Mouse (Mus musculus): ENCODE results near the gene Fli1. TPM values are rescaled to one million over a fixed set of nuclear protein-coding genes. Genes with fewer than 3 reads are reported as not detected.

The Fli1 gene
- polyA plus RNA-seq, 1 experiment from 2014 or later, result 6.9 TPM

DNA sequence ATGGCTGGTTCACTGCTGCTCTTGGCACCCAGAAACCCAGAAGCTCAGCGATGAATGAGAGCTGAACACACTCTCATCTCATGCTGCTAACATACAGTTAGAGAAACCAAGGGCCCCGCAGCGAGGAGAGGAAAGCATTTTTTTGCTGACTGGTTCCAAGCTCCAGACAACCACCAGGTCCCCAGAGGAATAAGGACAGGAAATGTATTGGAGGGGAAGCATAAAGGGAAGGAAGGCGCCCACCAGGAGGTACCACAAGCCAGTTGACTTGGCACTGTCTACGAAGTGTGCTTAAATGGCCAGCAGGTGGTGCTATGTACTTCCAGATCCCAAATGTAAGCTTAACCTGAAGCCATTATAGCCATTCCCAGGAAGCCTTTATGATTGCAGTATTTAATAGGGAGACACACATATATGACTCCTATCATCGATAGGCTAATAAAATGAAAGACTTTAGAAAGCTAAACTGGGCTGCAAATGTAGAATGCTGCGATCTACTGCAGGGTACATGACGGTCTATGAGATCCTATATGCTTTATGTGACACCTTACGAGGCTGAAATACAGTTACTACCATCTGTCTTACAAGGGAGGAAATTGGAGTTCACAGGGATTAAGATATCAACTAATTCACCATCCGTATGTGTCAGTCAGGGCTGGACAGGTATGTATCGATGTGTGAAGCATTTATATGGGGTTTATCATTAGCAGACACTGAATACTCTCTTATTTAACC lies 137.3 kb downstream of the Fli1 start:
- no peak overlapping the region for H3K4me3 ChIP-seq (ENCODE audit: low read depth, low read length)
- peaks cover 6% of the 10 kb centered on the region; the same call in 1 of the 2 replicates for H3K4me1 ChIP-seq (ENCODE audit: control insufficient read depth, low read depth, low read length)
- WGBS (ENCODE audit: insufficient replicate concordance), result 33% methylated on average over 11 of the region's 11 CpGs
- H3K4me2 ChIP-seq (ENCODE audit: low read depth, low read length), result no peak overlapping the region
- no peaks in the 10 kb centered on the region for H3K9me3 ChIP-seq (replicated peaks; ENCODE audit: control insufficient read depth, low read length)
- H3K27ac ChIP-seq (ENCODE audit: low read length), result no peak overlapping the region
- H3K36me3 ChIP-seq (ENCODE audit: control insufficient read depth, insufficient read depth), result no peaks in the 10 kb centered on the region
- H3K27me3 ChIP-seq (ENCODE audit: control insufficient read depth, insufficient read depth, low read depth, low read length), result peaks cover 23% of the 10 kb centered on the region
- no peak for ATAC-seq (ENCODE audit: low read depth)
- no peak overlapping the region for H3K9ac ChIP-seq (ENCODE audit: low read depth, low read length)

DNA sequence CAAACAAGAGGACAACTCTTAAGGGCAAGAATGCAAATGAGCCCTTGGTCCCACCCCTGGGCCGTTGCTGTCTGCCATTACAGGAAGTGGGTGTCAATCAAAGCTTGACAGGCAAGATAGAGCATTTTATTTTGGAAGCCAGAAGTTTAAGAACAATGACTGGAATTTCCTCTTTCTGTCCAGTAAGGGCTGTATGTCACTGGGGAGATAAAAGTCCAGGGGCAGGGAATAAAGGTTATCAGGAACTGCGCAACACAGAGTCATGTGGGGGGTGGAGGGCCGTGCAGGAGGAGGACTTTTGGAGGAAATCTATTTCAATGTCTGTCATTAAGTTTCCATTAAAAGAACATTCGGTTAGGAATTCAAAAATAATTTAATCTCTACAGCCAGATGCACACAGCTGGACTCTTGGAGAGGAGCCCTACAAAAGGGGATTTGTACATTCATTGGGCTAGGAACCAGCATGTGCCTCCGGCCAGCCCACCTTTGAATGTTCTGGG lies 141.9 kb downstream of the Fli1 start:
- H3K4me2 ChIP-seq (ENCODE audit: low read depth, low read length), result 0 out of 2 replicates have a peak overlapping the region, but pooled peaks have one; percentile 0

DNA sequence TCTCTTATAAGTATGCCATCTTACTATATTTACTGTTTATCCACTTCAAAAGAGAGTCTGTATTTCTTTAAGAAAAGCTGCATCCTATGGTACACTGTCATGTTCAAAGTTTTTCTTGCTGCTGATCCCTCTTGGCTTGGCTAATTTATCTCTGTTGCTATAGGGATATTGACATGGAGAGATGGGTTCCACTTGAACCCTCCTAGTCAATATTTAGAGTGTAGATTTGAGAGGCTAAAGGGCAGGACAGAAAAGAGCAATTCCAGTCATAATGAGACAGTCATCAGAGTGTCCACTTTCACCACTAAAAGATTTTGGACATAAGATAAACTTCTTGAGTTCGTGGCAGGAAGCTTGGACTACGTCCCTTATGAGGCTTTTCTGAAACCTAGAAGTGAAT lies 142.4 kb downstream of the Fli1 start:
- Histone ChIP-seq H3K36me3 (ENCODE audit: control insufficient read depth, insufficient read depth) (no peaks in the 10 kb centered on the region), H3K4me2 (ENCODE audit: low read depth, low read length) (0 out of 2 replicates have a peak overlapping the region, but pooled peaks have one; percentile 0), H3K4me3 (ENCODE audit: low read depth, low read length) (no peak overlapping the region), H3K27me3 (ENCODE audit: control insufficient read depth, insufficient read depth, low read depth, low read length) (no peaks in the 10 kb centered on the region), H3K9me3 (replicated peaks; ENCODE audit: control insufficient read depth, low read length) (no peaks in the 10 kb centered on the region), H3K4me1 (ENCODE audit: control insufficient read depth, low read depth, low read length) (peaks cover 4% of the 10 kb centered on the region; the same call in 1 of the 2 replicates), H3K9ac (ENCODE audit: low read depth, low read length) (no peak overlapping the region), H3K27ac (ENCODE audit: low read length) (peak overlapping the region; percentile 83)
- WGBS (ENCODE audit: insufficient replicate concordance), result 11% methylated on average over 2 of the region's 2 CpGs
- ATAC-seq (ENCODE audit: low read depth), result peak; percentile 75

More for the DNA sequence above, 141.9 kb downstream of the Fli1 start:
- ATAC-seq (ENCODE audit: low read depth), result peak; percentile 87
- Histone ChIP-seq H3K9me3 (replicated peaks; ENCODE audit: control insufficient read depth, low read length) (no peaks in the 10 kb centered on the region), H3K27me3 (ENCODE audit: control insufficient read depth, insufficient read depth, low read depth, low read length) (no peaks in the 10 kb centered on the region), H3K36me3 (ENCODE audit: control insufficient read depth, insufficient read depth) (no peaks in the 10 kb centered on the region), H3K27ac (ENCODE audit: low read length) (peak overlapping the region; percentile 83), H3K4me1 (ENCODE audit: control insufficient read depth, low read depth, low read length) (peaks cover 4% of the 10 kb centered on the region; the same call in 1 of the 2 replicates), H3K4me3 (ENCODE audit: low read depth, low read length) (no peak overlapping the region), H3K9ac (ENCODE audit: low read depth, low read length) (no peak overlapping the region)
- WGBS (ENCODE audit: insufficient replicate concordance), result 8% methylated on average over 5 of the region's 5 CpGs

DNA sequence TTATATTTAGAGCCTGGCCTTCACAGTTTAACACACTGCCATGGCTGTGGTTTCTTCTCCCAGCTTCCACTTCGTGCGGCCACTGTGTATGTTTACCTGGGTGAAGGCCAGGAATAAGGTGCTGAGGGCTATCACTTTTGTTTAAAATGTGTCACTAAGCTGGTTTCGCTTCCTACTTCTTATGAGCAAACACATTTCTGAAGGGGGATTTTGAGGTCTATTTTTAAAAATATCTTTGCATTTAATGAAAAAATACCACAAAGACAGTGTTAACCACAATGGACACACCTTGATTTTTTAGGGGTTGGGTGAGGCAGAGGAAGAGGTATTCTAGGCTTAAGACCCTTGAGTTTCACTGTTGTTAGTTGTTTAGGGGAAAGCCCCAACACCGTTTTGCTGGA lies 147.9 kb downstream of the Fli1 start:
- no peaks in the 10 kb centered on the region for H3K27me3 ChIP-seq (ENCODE audit: control insufficient read depth, insufficient read depth, low read depth, low read length)
- H3K36me3 ChIP-seq (ENCODE audit: control insufficient read depth, insufficient read depth), result no peaks in the 10 kb centered on the region
- H3K9ac ChIP-seq (ENCODE audit: low read depth, low read length), result no peak overlapping the region
- ATAC-seq (ENCODE audit: low read depth), result no peak
- WGBS (ENCODE audit: insufficient replicate concordance), result 45% methylated on average over 4 of the region's 4 CpGs
- H3K4me2 ChIP-seq (ENCODE audit: low read depth, low read length), result no peak overlapping the region
- no peaks in the 10 kb centered on the region for H3K9me3 ChIP-seq (replicated peaks; ENCODE audit: control insufficient read depth, low read length)
- H3K4me3 ChIP-seq (ENCODE audit: low read depth, low read length), result no peak overlapping the region
- no peaks in the 10 kb centered on the region for H3K4me1 ChIP-seq (ENCODE audit: control insufficient read depth, low read depth, low read length)
- H3K27ac ChIP-seq (ENCODE audit: low read length), result no peak overlapping the region

DNA sequence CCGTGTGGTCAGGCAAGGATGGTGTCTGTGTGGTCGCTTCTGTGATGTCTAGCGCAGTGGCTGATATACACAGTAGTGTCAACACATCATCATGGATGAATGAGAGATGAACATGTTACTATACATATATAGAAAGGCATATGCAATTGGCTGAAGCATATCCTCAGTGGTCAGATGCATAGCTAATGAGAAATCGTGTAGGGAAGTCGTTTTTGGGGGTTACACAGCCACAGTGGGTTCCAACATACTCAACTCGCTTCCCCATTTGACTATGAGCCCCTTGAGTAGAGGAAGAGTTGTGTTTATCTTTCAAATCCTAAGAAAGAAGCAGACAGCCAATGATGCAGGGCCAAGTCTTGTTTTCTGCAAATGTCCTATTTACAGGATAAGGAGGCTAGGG lies 149.9 kb downstream of the Fli1 start:
- H3K9ac ChIP-seq (ENCODE audit: low read depth, low read length), result no peak overlapping the region
- ATAC-seq (ENCODE audit: low read depth), result no peak
- no peak overlapping the region for H3K4me2 ChIP-seq (ENCODE audit: low read depth, low read length)
- no peaks in the 10 kb centered on the region for H3K4me1 ChIP-seq (ENCODE audit: control insufficient read depth, low read depth, low read length)
- no peaks in the 10 kb centered on the region for H3K36me3 ChIP-seq (ENCODE audit: control insufficient read depth, insufficient read depth)
- H3K27ac ChIP-seq (ENCODE audit: low read length), result no peak overlapping the region
- no peaks in the 10 kb centered on the region for H3K27me3 ChIP-seq (ENCODE audit: control insufficient read depth, insufficient read depth, low read depth, low read length)
- no peak overlapping the region for H3K4me3 ChIP-seq (ENCODE audit: low read depth, low read length)
- 49% methylated on average over 6 of the region's 6 CpGs for WGBS (ENCODE audit: insufficient replicate concordance)
- no peaks in the 10 kb centered on the region for H3K9me3 ChIP-seq (replicated peaks; ENCODE audit: control insufficient read depth, low read length)

DNA sequence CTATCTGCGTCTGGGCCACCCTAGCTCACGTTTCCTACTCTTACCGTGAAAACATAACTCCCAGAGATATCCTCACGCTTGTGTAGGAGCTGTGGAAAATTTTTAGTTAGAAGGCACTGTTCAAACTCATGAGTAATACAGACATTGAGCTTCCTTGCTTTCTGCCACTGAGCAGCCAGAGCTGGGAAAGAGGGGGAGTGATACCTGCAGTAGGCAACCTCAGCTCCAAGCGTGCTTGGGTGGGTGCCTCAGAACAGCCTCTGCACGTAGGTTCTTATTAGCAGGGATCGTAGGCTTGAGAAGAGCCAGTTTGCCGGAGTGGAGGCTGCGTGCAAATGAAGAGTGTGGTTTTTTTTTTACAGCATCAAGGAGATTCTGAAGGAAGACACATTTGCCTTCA lies 151.0 kb downstream of the Fli1 start:
- no peak overlapping the region for H3K4me3 ChIP-seq (ENCODE audit: low read depth, low read length)
- no peaks in the 10 kb centered on the region for H3K36me3 ChIP-seq (ENCODE audit: control insufficient read depth, insufficient read depth)
- no peaks in the 10 kb centered on the region for H3K9me3 ChIP-seq (replicated peaks; ENCODE audit: control insufficient read depth, low read length)
- no peaks in the 10 kb centered on the region for H3K27me3 ChIP-seq (ENCODE audit: control insufficient read depth, insufficient read depth, low read depth, low read length)
- WGBS (ENCODE audit: insufficient replicate concordance), result 64% methylated on average over 9 of the region's 9 CpGs
- H3K4me1 ChIP-seq (ENCODE audit: control insufficient read depth, low read depth, low read length), result no peaks in the 10 kb centered on the region
- ATAC-seq (ENCODE audit: low read depth), result no peak
- no peak overlapping the region for H3K9ac ChIP-seq (ENCODE audit: low read depth, low read length)
- H3K27ac ChIP-seq (ENCODE audit: low read length), result no peak overlapping the region
- H3K4me2 ChIP-seq (ENCODE audit: low read depth, low read length), result no peak overlapping the region

DNA sequence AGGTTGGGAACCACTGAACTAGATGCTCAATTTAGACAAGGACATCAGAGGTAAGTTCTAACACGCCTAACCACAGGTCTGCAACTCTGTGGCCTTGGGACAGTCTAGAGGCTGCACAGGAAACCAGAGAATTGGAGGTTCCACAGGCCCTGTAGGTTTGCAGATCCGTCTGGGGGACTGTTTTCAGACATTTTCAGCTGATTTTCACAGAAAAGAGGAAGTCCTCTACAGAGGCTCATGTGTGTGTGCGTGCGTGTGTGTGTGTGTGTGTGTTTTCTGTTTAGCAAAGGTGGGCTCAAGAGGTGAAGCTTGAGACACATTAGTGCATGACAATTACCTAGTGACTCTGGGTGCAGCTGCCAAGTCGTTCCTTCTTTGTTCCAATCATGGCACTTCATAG lies 151.6 kb downstream of the Fli1 start:
- WGBS (ENCODE audit: insufficient replicate concordance), result 23% methylated on average over 5 of the region's 5 CpGs
- no peak overlapping the region for H3K4me3 ChIP-seq (ENCODE audit: low read depth, low read length)

DNA sequence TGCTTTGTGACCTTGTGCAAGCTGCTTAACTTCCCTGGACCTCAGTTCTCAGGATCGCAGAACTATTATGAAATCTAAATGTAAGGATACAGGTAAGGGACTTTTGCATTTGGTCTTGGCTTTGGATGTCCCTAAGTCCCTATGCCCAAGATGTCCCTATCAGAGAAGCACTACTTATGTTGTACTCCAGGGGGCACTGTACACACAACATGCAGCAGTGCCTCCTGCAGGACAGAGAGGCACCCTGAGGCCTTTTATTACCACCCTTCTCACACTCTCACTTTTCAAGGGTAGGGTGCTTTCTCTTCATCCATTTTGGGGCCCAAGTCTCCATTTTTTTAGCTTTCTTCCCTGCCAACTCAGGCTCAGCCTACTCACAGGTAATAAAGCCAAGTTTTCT lies 154.5 kb downstream of the Fli1 start:
- Histone ChIP-seq H3K27me3 (ENCODE audit: control insufficient read depth, insufficient read depth, low read depth, low read length) (no peaks in the 10 kb centered on the region), H3K9ac (ENCODE audit: low read depth, low read length) (no peak overlapping the region), H3K9me3 (replicated peaks; ENCODE audit: control insufficient read depth, low read length) (no peaks in the 10 kb centered on the region), H3K36me3 (ENCODE audit: control insufficient read depth, insufficient read depth) (no peaks in the 10 kb centered on the region), H3K4me2 (ENCODE audit: low read depth, low read length) (no peak overlapping the region), H3K4me3 (ENCODE audit: low read depth, low read length) (no peak overlapping the region), H3K4me1 (ENCODE audit: control insufficient read depth, low read depth, low read length) (no peaks in the 10 kb centered on the region), H3K27ac (ENCODE audit: low read length) (no peak overlapping the region)
- WGBS (ENCODE audit: insufficient replicate concordance), result 65% methylated on average over 1 of the region's 1 CpGs
- ATAC-seq (ENCODE audit: low read depth), result no peak

More for the DNA sequence above, 151.6 kb downstream of the Fli1 start:
- no peak for ATAC-seq (ENCODE audit: low read depth)
- H3K36me3 ChIP-seq (ENCODE audit: control insufficient read depth, insufficient read depth), result no peaks in the 10 kb centered on the region
- H3K27me3 ChIP-seq (ENCODE audit: control insufficient read depth, insufficient read depth, low read depth, low read length), result no peaks in the 10 kb centered on the region
- H3K27ac ChIP-seq (ENCODE audit: low read length), result no peak overlapping the region
- H3K9me3 ChIP-seq (replicated peaks; ENCODE audit: control insufficient read depth, low read length), result no peaks in the 10 kb centered on the region
- H3K9ac ChIP-seq (ENCODE audit: low read depth, low read length), result no peak overlapping the region
- no peak overlapping the region for H3K4me2 ChIP-seq (ENCODE audit: low read depth, low read length)
- no peaks in the 10 kb centered on the region for H3K4me1 ChIP-seq (ENCODE audit: control insufficient read depth, low read depth, low read length)

DNA sequence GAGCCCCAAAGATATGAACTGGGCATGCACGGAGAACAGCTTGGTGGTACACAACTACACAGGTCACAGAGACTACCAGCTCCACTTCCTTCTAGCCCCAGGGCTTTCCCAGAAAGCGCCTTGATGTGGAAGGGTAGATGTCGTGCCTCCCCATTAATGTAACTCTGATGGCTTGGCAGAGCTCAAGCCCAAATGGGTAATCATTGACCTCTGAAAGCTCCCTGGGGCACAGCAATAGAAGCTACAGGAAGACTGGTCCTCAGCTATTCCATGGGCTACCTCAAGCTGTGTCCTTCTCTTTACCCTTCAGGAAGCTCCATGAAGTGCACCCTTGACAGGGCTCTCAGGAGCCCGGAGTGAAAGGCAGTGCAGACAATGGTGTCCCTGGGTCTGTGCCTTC lies 157.8 kb downstream of the Fli1 start:
- no peaks in the 10 kb centered on the region for H3K27me3 ChIP-seq (ENCODE audit: control insufficient read depth, insufficient read depth, low read depth, low read length)
- H3K4me2 ChIP-seq (ENCODE audit: low read depth, low read length), result no peak overlapping the region
- H3K9ac ChIP-seq (ENCODE audit: low read depth, low read length), result no peak overlapping the region
- H3K27ac ChIP-seq (ENCODE audit: low read length), result no peak overlapping the region
- H3K4me3 ChIP-seq (ENCODE audit: low read depth, low read length), result no peak overlapping the region
- 62% methylated on average over 4 of the region's 4 CpGs for WGBS (ENCODE audit: insufficient replicate concordance)
- no peaks in the 10 kb centered on the region for H3K36me3 ChIP-seq (ENCODE audit: control insufficient read depth, insufficient read depth)
- no peaks in the 10 kb centered on the region for H3K4me1 ChIP-seq (ENCODE audit: control insufficient read depth, low read depth, low read length)
- H3K9me3 ChIP-seq (replicated peaks; ENCODE audit: control insufficient read depth, low read length), result no peaks in the 10 kb centered on the region
- ATAC-seq (ENCODE audit: low read depth), result no peak
